In the genomic region with DNA sequence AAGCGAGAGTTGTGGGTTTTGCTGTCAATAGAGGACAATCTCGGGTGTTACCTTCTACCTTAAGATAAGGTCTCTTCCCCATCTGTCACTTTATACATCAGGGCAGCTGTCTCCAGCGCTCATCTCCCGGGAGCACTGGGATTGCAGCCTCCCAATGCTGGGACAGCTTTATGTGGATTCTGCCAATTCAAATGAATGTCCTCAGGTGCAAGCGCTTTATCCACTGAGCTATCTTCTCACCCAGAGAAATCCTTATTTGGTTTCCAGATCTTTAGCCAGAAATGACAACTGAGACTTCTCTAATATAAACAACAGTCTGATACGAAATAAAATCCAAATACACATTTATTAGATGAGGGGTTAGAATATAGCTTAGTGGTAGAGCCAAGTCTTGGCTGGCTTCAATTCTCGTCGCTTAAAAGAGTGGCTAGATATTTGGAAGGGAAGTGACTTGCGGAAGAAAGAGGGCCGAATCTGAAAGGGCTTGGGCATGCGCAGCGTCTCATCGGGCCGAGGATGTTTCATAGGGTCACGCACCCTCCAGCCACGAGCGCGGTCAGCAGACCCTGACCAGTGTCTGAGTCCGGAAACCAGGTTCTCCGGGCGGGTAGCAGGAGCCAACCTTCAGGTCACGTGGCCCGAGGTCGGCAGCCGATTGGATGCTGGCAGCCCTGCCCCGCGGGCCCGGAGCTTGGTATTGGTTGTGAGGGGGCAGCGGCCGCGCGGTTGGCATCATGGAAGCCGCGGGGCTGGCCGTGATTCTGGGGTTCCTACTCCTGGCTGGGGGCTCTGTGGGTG, we compare ENCODE assay signal across 8 mouse cellular contexts. TPM values are rescaled to one million over a fixed set of nuclear protein-coding genes. Genes with fewer than 3 reads are reported as not detected.
DNase-seq lines count a peak whose midpoint lies in the region; ATAC-seq lines count a peak whose summit lies in the region.

Gene Naglu, plus strand, starts transcription at position 622 of the 798 bp plus-strand sequence.

- H3K27ac ChIP-seq in intestine, embryonic 16.5 days (ENCODE audit: low read length) = 0 out of 2 replicates have a peak within 1 kb of the TSS, but pooled peaks have one; percentile 60

- H3K9me3 ChIP-seq in intestine, embryonic 16.5 days (ENCODE audit: control insufficient read depth, low read length) = no peaks in the 10 kb centered on the region

- DNase-seq in adrenal gland, postnatal 10 days = peak; percentile 98
- DNase-seq in embryo, embryonic 9.5 days (ENCODE audit: extremely low spot score) = peak; percentile 90
- peak; percentile 95 to 96 for DNase-seq in gastrocnemius, postnatal 4 days (ENCODE audit: low spot score in 2 of 2)
- peak; percentile 97 for DNase-seq in left cerebral cortex, postnatal 25 days (ENCODE audit: low spot score in 2 of 2)
- peak; percentile 91 for DNase-seq in mesoderm, embryonic 11.5 days (ENCODE audit: low read depth, low spot score)
- peak; percentile 96 for DNase-seq in right cerebral cortex, postnatal 25 days
- peak; percentile 90 to 96 for DNase-seq in urinary bladder, postnatal 36 days (ENCODE audit: low spot score in 2 of 2)

- peak within 1 kb of the TSS; percentile 79 for H3K4me3 ChIP-seq in intestine, embryonic 16.5 days (ENCODE audit: low read length)

- peak within 1 kb of the TSS; percentile 96 for H3K4me2 ChIP-seq in intestine, embryonic 16.5 days (ENCODE audit: low read depth, low read length)

- 5% methylated on average over 35 of the region's 35 CpGs for WGBS in intestine, embryonic 16.5 days

- ATAC-seq in intestine, embryonic 16.5 days = peak; percentile 88

- peak within 1 kb of the TSS; percentile 81 for H3K9ac ChIP-seq in intestine, embryonic 16.5 days (ENCODE audit: low read depth, low read length)

- no peaks in the 10 kb centered on the region for H3K36me3 ChIP-seq in intestine, embryonic 16.5 days (ENCODE audit: control insufficient read depth, insufficient read depth, low read length)

- H3K27me3 ChIP-seq in intestine, embryonic 16.5 days (replicated peaks; ENCODE audit: control insufficient read depth, insufficient read depth, low read length) = no peaks in the 10 kb centered on the region

- intact Hi-C loops in left cerebral cortex, postnatal 25 days (cut with DNase I) = no loop called here

- H3K4me1 ChIP-seq in intestine, embryonic 16.5 days (ENCODE audit: control insufficient read depth, insufficient read depth, low read length) = peaks cover 14% of the 10 kb centered on the region

RNA-seq across cellular contexts. Expression of gene Naglu, which starts in this region (rescaled TPM):
- 10 to 100 TPM; 27.3 to 28.2 TPM for total RNA-seq in adrenal gland, postnatal 10 days (2021)
- 10 to 100 TPM; 11.4 to 12.8 TPM for total RNA-seq in gastrocnemius, postnatal 4 days (2021)
- 14.7 and 18.2 TPM in 2 replicates for polyA plus RNA-seq in intestine, embryonic 16.5 days (2015; fragmentation: Nextera tagmentation; extraction: Ambion mirVana)
- total RNA-seq in left cerebral cortex, postnatal 25 days (2021) = 1 to 10 TPM; 7.6 to 8.3 TPM

Comparison
In these comparisons a context has a peak if more than half of its experiments do, and no peak if none do; other contexts are left out.
1. Peak in every context shown above with its lines: DNase-seq, ATAC-seq, H3K4me3 ChIP-seq and H3K27ac ChIP-seq.